Mouse (Mus musculus) lung, postnatal 0 days (tissue): ENCODE measurements around the gene Txndc17.

ENCODE experiments used
- CTCF ChIP-seq: IDR thresholded peaks from 2 replicates; pipeline ENCODE4 v1.5.1; 2016; ENCODE audit warnings: antibody characterized with exemption, mild to moderate bottlenecking
- EP300 ChIP-seq: IDR thresholded peaks from 2 replicates; pipeline ENCODE4 v1.6.1; 2016; ENCODE audit warnings: antibody characterized with exemption, mild to moderate bottlenecking, control low read depth

- no peak for TF ChIP-seq CTCF
- TF ChIP-seq EP300, result no peak
Observed at GRCm38 (mm10) chr11:72207834-72208377, 559 bp downstream of the Txndc17 start.
